ENCODE assay signal across 7 mouse cellular contexts in genomic region chr11:72002138-72002853, GRCm38 (mm10). TPM values are rescaled to one million over a fixed set of nuclear protein-coding genes. Genes with fewer than 3 reads are reported as not detected.
DNase-seq lines count a peak whose midpoint lies in the region; ATAC-seq and TF ChIP-seq lines count a peak whose summit lies in the region.

No protein-coding gene starts in this region.

- no peak overlapping the region for H3K9ac ChIP-seq in kidney, embryonic 14.5 days (ENCODE audit: low read depth, low read length)
- H3K9ac ChIP-seq in liver, embryonic 14.5 days (replicated peaks) = no peak overlapping the region

- no peak overlapping the region for H3K4me2 ChIP-seq in kidney, embryonic 14.5 days (replicated peaks; ENCODE audit: low read depth, low read length)
- no peak overlapping the region for H3K4me2 ChIP-seq in liver, embryonic 14.5 days (ENCODE audit: low read depth)

- no peaks in the 10 kb centered on the region for H3K9me3 ChIP-seq in kidney, embryonic 14.5 days (ENCODE audit: control insufficient read depth, low read length)
- no peaks in the 10 kb centered on the region for H3K9me3 ChIP-seq in liver, embryonic 14.5 days (ENCODE audit: control insufficient read depth, low read length)

- WGBS in kidney, embryonic 14.5 days = 48% methylated on average over 13 of the region's 13 CpGs
- 44% methylated on average over 13 of the region's 13 CpGs for WGBS in bone marrow, adult 2 months
- 30% methylated on average over 13 of the region's 13 CpGs for WGBS in liver, embryonic 14.5 days (ENCODE audit: insufficient replicate concordance)

- no peak for TF ChIP-seq EP300 in liver, embryonic 14.5 days (IDR thresholded peaks at IDR 0.05; ENCODE audit: low read depth)

- peak; percentile 31 for DNase-seq in kidney, adult 9 months
- DNase-seq in ES-CJ7 (ENCODE audit: low read depth, low spot score) = peak; percentile 58
- DNase-seq in liver, embryonic 14.5 days (ENCODE audit: low read depth in 3 of 3, low spot score in 3 of 3) = no peak
- peak; percentile 28 to 48 for DNase-seq in thymus, postnatal 36 days
- DNase-seq in left cerebral cortex, adult 8-10 months (ENCODE audit: low spot score in 2 of 2) = no peak

- no peak for TF ChIP-seq POLR2A in bone marrow, adult 2 months (IDR thresholded peaks at IDR 0.05; ENCODE audit: borderline replicate concordance, control insufficient read depth, low read depth, low read length)

- H3K4me1 ChIP-seq in kidney, embryonic 14.5 days (ENCODE audit: control insufficient read depth, insufficient read depth, low read length) = no peaks in the 10 kb centered on the region
- no peaks in the 10 kb centered on the region; the same call in 1 of the 2 replicates for H3K4me1 ChIP-seq in bone marrow, adult 2 months (ENCODE audit: control insufficient read depth, insufficient read depth, low read length)
- no peaks in the 10 kb centered on the region for H3K4me1 ChIP-seq in liver, embryonic 14.5 days (replicated peaks; ENCODE audit: control insufficient read depth in 2 of 2, insufficient read depth in 2 of 2, low read length in 1 of 2)

- no peak overlapping the region for H3K4me3 ChIP-seq in kidney, embryonic 14.5 days (ENCODE audit: low read length)
- no peak overlapping the region for H3K4me3 ChIP-seq in bone marrow, adult 2 months (replicated peaks; ENCODE audit: control insufficient read depth, low read depth, low read length)
- no peak overlapping the region for H3K4me3 ChIP-seq in liver, embryonic 14.5 days (ENCODE audit: insufficient read depth in 1 of 2, low read depth in 2 of 2, low read length in 2 of 2)

- no peaks in the 10 kb centered on the region for H3K36me3 ChIP-seq in kidney, embryonic 14.5 days (ENCODE audit: control insufficient read depth, insufficient read depth, low read length)
- no peaks in the 10 kb centered on the region for H3K36me3 ChIP-seq in liver, embryonic 14.5 days (replicated peaks; ENCODE audit: control insufficient read depth, insufficient read depth, low read depth)

- H3K27ac ChIP-seq in kidney, embryonic 14.5 days (ENCODE audit: low read depth, low read length) = no peak overlapping the region
- no peak overlapping the region for H3K27ac ChIP-seq in bone marrow, adult 2 months (ENCODE audit: control insufficient read depth, insufficient read depth, low read depth, low read length, poor library complexity)
- no peak overlapping the region for H3K27ac ChIP-seq in liver, embryonic 14.5 days

- ATAC-seq in kidney, embryonic 14.5 days (ENCODE audit: low FRiP score, low TSS enrichment) = no peak
- ATAC-seq in liver, embryonic 14.5 days (ENCODE audit: insufficient read depth) = no peak

- H3K27me3 ChIP-seq in kidney, embryonic 14.5 days (ENCODE audit: control insufficient read depth, insufficient read depth, low read length) = no peaks in the 10 kb centered on the region
- H3K27me3 ChIP-seq in liver, embryonic 14.5 days (ENCODE audit: control insufficient read depth, insufficient read depth, low read length) = no peaks in the 10 kb centered on the region

- TF ChIP-seq CTCF in bone marrow, adult 2 months (IDR thresholded peaks at IDR 0.05; ENCODE audit: control insufficient read depth, insufficient read depth, low read length) = peak; percentile 67
- TF ChIP-seq CTCF in liver, embryonic 14.5 days (IDR thresholded peaks at IDR 0.05; ENCODE audit: low read depth) = peak; percentile 88

RNA-seq across cellular contexts. Expression of gene Aipl1, which starts 35.0 kb away (rescaled TPM):
- polyA plus RNA-seq in kidney, embryonic 14.5 days (2014; fragmentation: Nextera tagmentation; extraction: Ambion mirVana) = 0.09 and 0.24 TPM in 2 replicates
- polyA plus RNA-seq in bone marrow, adult 2 months (2011; ENCODE audit: insufficient read depth, insufficient read length, low replicate concordance, missing spikeins) = not detected in 2 replicates
- 0.11 TPM in 2 replicates for polyA plus RNA-seq in liver, embryonic 14.5 days (2012; rRNA removed)
- polyA plus RNA-seq in liver, embryonic 14.5 days (2014; fragmentation: Nextera tagmentation; extraction: Ambion mirVana) = 0.11 and 0.14 TPM in 2 replicates
- total RNA-seq in left cerebral cortex, adult 8-10 months (2022) = under 1 TPM in 1 of 4 experiments, not detected in 3; 0.14 TPM

RNA-seq across cellular contexts. Expression of gene Pimreg, which starts 39.5 kb away (rescaled TPM):
- 140 and 144 TPM in 2 replicates for polyA plus RNA-seq in kidney, embryonic 14.5 days (2014; fragmentation: Nextera tagmentation; extraction: Ambion mirVana)
- 6.5 and 14.0 TPM in 2 replicates for polyA plus RNA-seq in bone marrow, adult 2 months (2011; ENCODE audit: insufficient read depth, insufficient read length, low replicate concordance, missing spikeins)
- 12.1 and 13.0 TPM in 2 replicates for polyA plus RNA-seq in liver, embryonic 14.5 days (2012; rRNA removed)
- 18.5 and 21.4 TPM in 2 replicates for polyA plus RNA-seq in liver, embryonic 14.5 days (2014; fragmentation: Nextera tagmentation; extraction: Ambion mirVana)
- total RNA-seq in left cerebral cortex, adult 8-10 months (2022) = 1 to 10 TPM in 2 of 4 experiments, under 1 TPM in 2; 0.23 to 2.0 (median 0.98) TPM

Comparison
In these comparisons a context has a peak if more than half of its experiments do, and no peak if none do; other contexts are left out.
1. DNase-seq: peak in kidney, adult 9 months (single experiment), ES-CJ7 (single experiment) and thymus, postnatal 36 days (2 of 2); none in liver, embryonic 14.5 days (0 of 3) and left cerebral cortex, adult 8-10 months (0 of 2).